Mouse (Mus musculus) testis, adult 2 months (tissue): ENCODE measurements at regions not wholly inside any gene's neighbourhood (a gene's known extent, or its start where the extent isn't known, plus 50 kb on each side); places are given as distances from the start of the nearest gene placed in this dataset.

Source experiments
- CTCF ChIP-seq: fragments of 200-500 bp; IDR thresholded peaks from 2 replicates; pipeline ENCODE4 v1.5.1; 2012; ENCODE audit warnings: low read depth, mild to moderate bottlenecking, inconsistent platforms, low read length, moderate library complexity; ENCODE audit not compliant: control insufficient read depth, insufficient read depth, insufficient replicate concordance
- POLR2A ChIP-seq: fragments of 200-500 bp; IDR thresholded peaks from 2 replicates; pipeline ENCODE4 v1.6.1; 2012; ENCODE audit warnings: low read depth, mild to moderate bottlenecking, inconsistent platforms, low read length, moderate library complexity; ENCODE audit not compliant: control insufficient read depth

- no peak for TF ChIP-seq CTCF
- no peak for TF ChIP-seq POLR2A
Measured at GRCm38 (mm10) chr11:82597757-82598156, 166.4 kb downstream of the Cct6b start.
